In genomic region chr5:9100207-9100848, GRCm38 (mm10) we compare ENCODE assay signal across 8 mouse cellular contexts. TPM values are rescaled to one million over a fixed set of nuclear protein-coding genes. Genes with fewer than 3 reads are reported as not detected.
DNase-seq lines count a peak whose midpoint lies in the region; ATAC-seq lines count a peak whose summit lies in the region.

TSS of gene Tmem243 (plus strand) at chr5:9100668.

- H3K9me3 ChIP-seq in megakaryocyte, embryonic 14.5 days: peaks cover 30% of the 10 kb centered on the region

- peak; percentile 75 for DNase-seq in WW6 (ENCODE audit: low read depth, low spot score)
- peak; percentile 85 to 91 for DNase-seq in gastrocnemius, adult 8-10 months (ENCODE audit: low spot score in 2 of 2)
- peak; percentile 33 for DNase-seq in hindlimb bud, embryonic 11.5 days (ENCODE audit: extremely low spot score, low read depth, low spot score)
- DNase-seq in left cerebral cortex, adult 8-10 months (ENCODE audit: low spot score in 2 of 2): peak; percentile 72 to 85
- peak; percentile 91 to 92 for DNase-seq in right cerebral cortex, postnatal 10 days (ENCODE audit: low spot score in 2 of 2)
- peak; percentile 78 for DNase-seq in urinary bladder, postnatal 25 days (ENCODE audit: low spot score)

- H3K4me3 ChIP-seq in megakaryocyte, embryonic 14.5 days (replicated peaks): peak within 1 kb of the TSS; percentile 92

- H3K4me1 ChIP-seq in megakaryocyte, embryonic 14.5 days: peaks cover 14% of the 10 kb centered on the region

- peak; percentile 96 for ATAC-seq in common myeloid progenitor, adult 5-6 weeks (replicated peaks; ENCODE audit: low read depth, poor library complexity, severe bottlenecking)

- H3K36me3 ChIP-seq in megakaryocyte, embryonic 14.5 days (replicated peaks; ENCODE audit: low read length): no peaks in the 10 kb centered on the region

- H3K27me3 ChIP-seq in megakaryocyte, embryonic 14.5 days (replicated peaks): peaks cover 59% of the 10 kb centered on the region

RNA-seq across cellular contexts. Expression of gene Tmem243, which starts in this region (rescaled TPM):
- 5.8 and 13.2 TPM in 2 replicates for total RNA-seq in common myeloid progenitor, adult 5-6 weeks (2017)
- 10 to 100 TPM in 3 of 4 experiments, 1 to 10 TPM in 1; 9.5 to 12.1 (median 10.8) TPM for total RNA-seq in gastrocnemius, adult 8-10 months (2022)
- total RNA-seq in left cerebral cortex, adult 8-10 months (2022): 10 to 100 TPM; 11.4 to 16.5 (median 12.9) TPM
- polyA plus RNA-seq in megakaryocyte, embryonic 14.5 days (2012; ENCODE audit: insufficient read depth, low replicate concordance): 2.7 TPM in 1 of 2 replicates, not detected in the other

Comparison
In these comparisons a context has a peak if more than half of its experiments do, and no peak if none do; other contexts are left out.
1. Peak in every context shown above with its lines: DNase-seq, ATAC-seq and H3K4me3 ChIP-seq.
2. DNase-seq: peak in every context shown above with its lines; median percentile 92 in right cerebral cortex, postnatal 10 days; 88 in gastrocnemius, adult 8-10 months; 78 in left cerebral cortex, adult 8-10 months; 78 in urinary bladder, postnatal 25 days; 75 in WW6; 33 in hindlimb bud, embryonic 11.5 days.